Mouse (Mus musculus): Measurements from ENCODE around the gene Sik2.

Sik2 gene

GRCm38 (mm10) chr9:51008841-51009655 lies at the start of gene Sik2:
TSS of gene Sik2 (minus strand) at chr9:51009073.
- DNase-seq (ENCODE audit: inconsistent age in 2 of 2, low spot score in 1 of 2), result peak; percentile 93 to 97

GRCm38 (mm10) chr9:51056360-51057324 lies 47.8 kb upstream of the Sik2 start:
- DNase-seq (ENCODE audit: inconsistent age in 2 of 2, low spot score in 1 of 2), result no peak

GRCm38 (mm10) chr9:51052180-51052579 lies 43.3 kb upstream of the Sik2 start:
- peak in 1 of 2 experiments; percentile 60 for DNase-seq (ENCODE audit: inconsistent age in 2 of 2, low spot score in 1 of 2)

- no peak for DNase-seq (ENCODE audit: inconsistent age in 2 of 2, low spot score in 1 of 2)
Observed at GRCm38 (mm10) chr9:51042136-51042535, 33.3 kb upstream of the Sik2 start.

GRCm38 (mm10) chr9:51041491-51041980 lies 32.7 kb upstream of the Sik2 start:
- no peak for DNase-seq (ENCODE audit: inconsistent age in 2 of 2, low spot score in 1 of 2)

- DNase-seq (ENCODE audit: inconsistent age in 2 of 2, low spot score in 1 of 2), result no peak
Observed at GRCm38 (mm10) chr9:51032785-51033529, 24.1 kb upstream of the Sik2 start.

- no peak for DNase-seq (ENCODE audit: inconsistent age in 2 of 2, low spot score in 1 of 2)
Observed at GRCm38 (mm10) chr9:51032291-51032690, 23.4 kb upstream of the Sik2 start.

- no peak for DNase-seq (ENCODE audit: inconsistent age in 2 of 2, low spot score in 1 of 2)
Observed at GRCm38 (mm10) chr9:51031603-51032002, 22.7 kb upstream of the Sik2 start.

- peak in 1 of 2 experiments; percentile 36 for DNase-seq (ENCODE audit: inconsistent age in 2 of 2, low spot score in 1 of 2)
Observed at GRCm38 (mm10) chr9:51030147-51030546, 21.3 kb upstream of the Sik2 start.

- no peak for DNase-seq (ENCODE audit: inconsistent age in 2 of 2, low spot score in 1 of 2)
Observed at GRCm38 (mm10) chr9:51026952-51027351, 18.1 kb upstream of the Sik2 start.

GRCm38 (mm10) chr9:51021123-51021795 lies 12.4 kb upstream of the Sik2 start:
- no peak for DNase-seq (ENCODE audit: inconsistent age in 2 of 2, low spot score in 1 of 2)

GRCm38 (mm10) chr9:51020351-51020750 lies 11.5 kb upstream of the Sik2 start:
- DNase-seq (ENCODE audit: inconsistent age in 2 of 2, low spot score in 1 of 2), result no peak

GRCm38 (mm10) chr9:51019670-51020069 lies 10.8 kb upstream of the Sik2 start:
- DNase-seq (ENCODE audit: inconsistent age in 2 of 2, low spot score in 1 of 2), result no peak

GRCm38 (mm10) chr9:51015732-51016131 lies 6.9 kb upstream of the Sik2 start:
- peak; percentile 25 to 64 for DNase-seq (ENCODE audit: inconsistent age in 2 of 2, low spot score in 1 of 2)

GRCm38 (mm10) chr9:51013644-51014043 lies 4.8 kb upstream of the Sik2 start:
- DNase-seq (ENCODE audit: inconsistent age in 2 of 2, low spot score in 1 of 2), result no peak

GRCm38 (mm10) chr9:51009656-51009950 lies 730 bp upstream of the Sik2 start:
- peak in 1 of 2 experiments; percentile 8 for DNase-seq (ENCODE audit: inconsistent age in 2 of 2, low spot score in 1 of 2)

GRCm38 (mm10) chr9:51008068-51008840 lies 619 bp downstream of the Sik2 start:
- peak in 1 of 2 experiments; percentile 81 for DNase-seq (ENCODE audit: inconsistent age in 2 of 2, low spot score in 1 of 2)

GRCm38 (mm10) chr9:51007726-51008067 lies 1.2 kb downstream of the Sik2 start:
- no peak for DNase-seq (ENCODE audit: inconsistent age in 2 of 2, low spot score in 1 of 2)

GRCm38 (mm10) chr9:51006846-51007245 lies 2.0 kb downstream of the Sik2 start:
- DNase-seq (ENCODE audit: inconsistent age in 2 of 2, low spot score in 1 of 2), result peak; percentile 47 to 84

- DNase-seq (ENCODE audit: inconsistent age in 2 of 2, low spot score in 1 of 2), result no peak
Observed at GRCm38 (mm10) chr9:51004062-51004461, 4.8 kb downstream of the Sik2 start.
